28 mouse cellular contexts compared by ENCODE assay signal in the genomic region with DNA sequence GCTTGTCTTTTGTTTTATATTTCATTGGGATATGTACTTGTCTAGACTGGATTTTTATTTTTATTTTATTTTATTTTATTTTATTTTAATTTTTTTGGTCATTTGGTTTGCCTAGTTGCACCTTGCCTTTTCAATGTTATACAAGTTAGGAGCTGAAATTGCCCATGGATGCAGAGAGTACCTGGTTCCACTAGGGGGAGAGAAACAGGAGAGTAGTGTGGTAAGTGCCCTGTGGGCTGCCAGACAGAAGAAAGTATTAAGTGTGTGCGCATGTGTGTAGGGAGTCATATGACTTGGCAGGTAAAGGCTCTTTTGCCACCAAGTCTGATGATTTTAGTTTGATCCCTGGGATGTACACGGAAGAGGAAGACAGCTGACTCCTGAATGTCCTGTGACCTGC. TPM values are rescaled to one million over a fixed set of nuclear protein-coding genes. Genes with fewer than 3 reads are reported as not detected.
A peak's percentile ranks its signal among the peaks of the same experiment; 100 is the strongest.
DNase-seq lines count a peak whose midpoint lies in the region; ATAC-seq and TF ChIP-seq lines count a peak whose summit lies in the region.
"Had no signal": no experiment of that assay in that cellular context is flagged by ENCODE, and none has a peak within 500 bp of the region (broad histone marks: within the 10 kb centered on the region; RNA-seq: fewer than 3 reads in every experiment).

No protein-coding gene starts in this region.

- no peak overlapping the region for H3K27ac ChIP-seq in left cerebral cortex, adult 2 months
- no peak overlapping the region for H3K27ac ChIP-seq in CH12.LX (ENCODE audit: insufficient read depth, low read depth)
- H3K27ac ChIP-seq in MEL (ENCODE audit: control insufficient read depth, low read depth, low read length) = no peak overlapping the region
- H3K27ac ChIP-seq in stomach, postnatal 0 days (replicated peaks) = no peak overlapping the region
- no peak overlapping the region for H3K27ac ChIP-seq in hindbrain, embryonic 10.5 days
- H3K27ac ChIP-seq: embryonic facial prominence, embryonic 13.5 days; forebrain, embryonic 13.5 days; gastrocnemius, adult 2 months; kidney, embryonic 15.5 days; limb, embryonic 10.5 days; midbrain, embryonic 12.5 days had no signal

- TF ChIP-seq RAD21 in CH12.LX (IDR thresholded peaks at IDR 0.05; ENCODE audit: low read depth, low read length) = no peak
- TF ChIP-seq RAD21 in MEL (IDR thresholded peaks at IDR 0.05; ENCODE audit: low read depth, low read length) = no peak

- no peak overlapping the region for H3K4me3 ChIP-seq in left cerebral cortex, adult 2 months
- no peak overlapping the region for H3K4me3 ChIP-seq in CH12.LX (replicated peaks in 1 of 3; ENCODE audit: low read depth in 2 of 3, low read length in 2 of 3, poor library complexity in 1 of 3)
- no peak overlapping the region for H3K4me3 ChIP-seq in MEL (ENCODE audit: control insufficient read depth in 1 of 2, insufficient read depth in 1 of 2, low read depth in 2 of 2, low read length in 2 of 2)
- H3K4me3 ChIP-seq in stomach, postnatal 0 days (ENCODE audit: low read depth, low read length) = no peak overlapping the region
- H3K4me3 ChIP-seq in hindbrain, embryonic 10.5 days = no peak overlapping the region
- H3K4me3 ChIP-seq: embryonic facial prominence, embryonic 13.5 days; erythroblast, embryonic 14.5 days; forebrain, embryonic 13.5 days; gastrocnemius, adult 2 months; kidney, embryonic 15.5 days; limb, embryonic 10.5 days; midbrain, embryonic 12.5 days had no signal

- TF ChIP-seq EP300 in CH12.LX (IDR thresholded peaks at IDR 0.05; ENCODE audit: low read length) (no peak), MEL (IDR thresholded peaks at IDR 0.05; ENCODE audit: low read depth in 1 of 2, low read length in 2 of 2) (no peak)
- TF ChIP-seq EP300 in stomach, postnatal 0 days (optimal IDR thresholded peaks at IDR 0.05) = no peak

- H3K79me2 ChIP-seq in CH12.LX (replicated peaks; ENCODE audit: control insufficient read depth, extremely low read depth, insufficient read depth, poor library complexity, severe bottlenecking) = no peaks in the 10 kb centered on the region
- H3K79me2 ChIP-seq in MEL (ENCODE audit: control insufficient read depth, insufficient read depth, low read length, poor library complexity) = no peaks in the 10 kb centered on the region

- no peaks in the 10 kb centered on the region for H3K27me3 ChIP-seq in CH12.LX (replicated peaks)
- no peaks in the 10 kb centered on the region for H3K27me3 ChIP-seq in MEL (ENCODE audit: control insufficient read depth in 1 of 2, insufficient read depth in 2 of 2, low read length in 2 of 2)
- H3K27me3 ChIP-seq in stomach, postnatal 0 days (ENCODE audit: control insufficient read depth, insufficient read depth, low read length) = no peaks in the 10 kb centered on the region
- H3K27me3 ChIP-seq in hindbrain, embryonic 10.5 days (ENCODE audit: insufficient read depth, poor library complexity, severe bottlenecking) = no peaks in the 10 kb centered on the region
- H3K27me3 ChIP-seq: embryonic facial prominence, embryonic 13.5 days; forebrain, embryonic 13.5 days; kidney, embryonic 15.5 days; midbrain, embryonic 12.5 days had no signal

- H3K36me3 ChIP-seq in CH12.LX (replicated peaks in 1 of 2; ENCODE audit: control insufficient read depth in 1 of 2, insufficient read depth in 1 of 2, low read length in 1 of 2) (no peaks in the 10 kb centered on the region), MEL (ENCODE audit: control insufficient read depth in 1 of 2, insufficient read depth in 2 of 2, low read length in 2 of 2) (no peaks in the 10 kb centered on the region)
- H3K36me3 ChIP-seq in stomach, postnatal 0 days (ENCODE audit: control insufficient read depth, insufficient read depth, low read length) = no peaks in the 10 kb centered on the region
- H3K36me3 ChIP-seq in hindbrain, embryonic 10.5 days = no peaks in the 10 kb centered on the region
- H3K36me3 ChIP-seq: embryonic facial prominence, embryonic 13.5 days; kidney, embryonic 15.5 days; limb, embryonic 10.5 days; midbrain, embryonic 12.5 days had no signal

- 69% methylated on average over 2 of the region's 2 CpGs for WGBS in stomach, postnatal 0 days
- WGBS in hindbrain, embryonic 10.5 days = 63% methylated on average over 2 of the region's 2 CpGs

- H3K9ac ChIP-seq in CH12.LX (ENCODE audit: insufficient read depth, low read depth) (no peak overlapping the region), MEL (ENCODE audit: control insufficient read depth, low read depth, low read length, poor library complexity, severe bottlenecking) (no peak overlapping the region)
- no peak overlapping the region for H3K9ac ChIP-seq in stomach, postnatal 0 days (ENCODE audit: low read length)
- H3K9ac ChIP-seq: embryonic facial prominence, embryonic 13.5 days; forebrain, embryonic 13.5 days; kidney, embryonic 15.5 days; midbrain, embryonic 12.5 days had no signal

- no peak for ATAC-seq in stomach, postnatal 0 days (ENCODE audit: low FRiP score, low TSS enrichment)
- ATAC-seq: forebrain, embryonic 13.5 days; intestine, postnatal 0 days had no signal

- no peak for DNase-seq in left cerebral cortex, adult 2 months (ENCODE audit: extremely low spot score in 1 of 2, low spot score in 2 of 2)
- no peak for DNase-seq in left cerebral cortex, postnatal 25 days (ENCODE audit: low spot score in 2 of 2)
- DNase-seq in CH12.LX (ENCODE audit: extremely low read depth) (peak; percentile 1), MEL (ENCODE audit: low read depth, low spot score) (peak; percentile 2)
- DNase-seq in stomach, postnatal 0 days (ENCODE audit: low spot score) = no peak
- DNase-seq in hindbrain, embryonic 10.5 days (ENCODE audit: low spot score) = no peak
- no peak for DNase-seq in adrenal gland, postnatal 36 days
- DNase-seq: adrenal gland, adult 2 months; cerebellum, adult 2 months; cerebellum, postnatal 36 days; embryo, embryonic 11 days; gastrocnemius, adult 2 months; heart, postnatal 4 days; kidney, postnatal 4 days; lung, postnatal 10 days; retina, postnatal 1 day; right cerebral cortex, postnatal 25 days; spleen, adult 18-20 months; thymus, postnatal 25 days had no signal

- H3K4me1 ChIP-seq in CH12.LX (ENCODE audit: control insufficient read depth in 1 of 2, insufficient read depth in 2 of 2) (no peaks in the 10 kb centered on the region), MEL (ENCODE audit: control insufficient read depth in 1 of 2, insufficient read depth in 2 of 2, low read length in 2 of 2) (no peaks in the 10 kb centered on the region)
- H3K4me1 ChIP-seq in stomach, postnatal 0 days (replicated peaks; ENCODE audit: control insufficient read depth, insufficient read depth) = no peaks in the 10 kb centered on the region
- no peaks in the 10 kb centered on the region for H3K4me1 ChIP-seq in hindbrain, embryonic 10.5 days (replicated peaks)
- H3K4me1 ChIP-seq: embryonic facial prominence, embryonic 13.5 days; forebrain, embryonic 13.5 days; kidney, embryonic 15.5 days; limb, embryonic 10.5 days; midbrain, embryonic 12.5 days had no signal

- dilution Hi-C loops in CH12.LX (cut with MboI; ENCODE audit: extremely low pct_ligation_motif_present, extremely low pct_unique_long_range_greater_than_20kb, low sequenced_read_pairs) = no loop called here

- TF ChIP-seq POLR2A in CH12.LX (IDR thresholded peaks at IDR 0.05; ENCODE audit: low read depth, low read length) = no peak
- no peak for TF ChIP-seq POLR2A in MEL (IDR thresholded peaks at IDR 0.05; ENCODE audit: control insufficient read depth in 1 of 2, insufficient read depth in 1 of 2, low read depth in 1 of 2, low read length in 2 of 2, poor library complexity in 1 of 2)

- TF ChIP-seq CTCF in left cerebral cortex, adult 2 months (IDR thresholded peaks at IDR 0.05) = peak; percentile 31
- TF ChIP-seq CTCF in CH12.LX (conservative IDR thresholded peaks at IDR 0.05 in 1 of 2, IDR thresholded peaks at IDR 0.05 in 1 of 2; ENCODE audit: low read depth in 2 of 2, low read length in 2 of 2) = peak; percentile 12 to 30; a peak in 2 of 4 replicates
- TF ChIP-seq CTCF in MEL (IDR thresholded peaks at IDR 0.05 in 2 of 3, conservative IDR thresholded peaks at IDR 0.05 in 1 of 3; ENCODE audit: control insufficient read depth in 1 of 3, insufficient read depth in 1 of 3, low read depth in 2 of 3, low read length in 3 of 3, poor library complexity in 1 of 3, severe bottlenecking in 1 of 3) = peak in 1 of 3 experiments; percentile 1; a peak in 1 of 6 replicates
- peak; percentile 32 for TF ChIP-seq CTCF in stomach, postnatal 0 days (IDR thresholded peaks at IDR 0.05; ENCODE audit: low read depth)

- in situ Hi-C loops in CH12.LX (cut with MboI; ENCODE audit: low pct_ligation_motif_present, low pct_unique_long_range_greater_than_20kb, low sequenced_read_pairs) = no loop called here

- H3K4me2 ChIP-seq in CH12.LX (ENCODE audit: insufficient read depth, low read depth, poor library complexity, severe bottlenecking) = no peak overlapping the region
- no peak overlapping the region for H3K4me2 ChIP-seq in stomach, postnatal 0 days (replicated peaks; ENCODE audit: low read depth)
- H3K4me2 ChIP-seq: embryonic facial prominence, embryonic 13.5 days; forebrain, embryonic 13.5 days; kidney, embryonic 15.5 days; midbrain, embryonic 12.5 days had no signal

- intact Hi-C loops in left cerebral cortex, adult 2 months (cut with DNase I) = no loop called here
- intact Hi-C loops in left cerebral cortex, postnatal 25 days (cut with DNase I) = no loop called here

- H3K9me3 ChIP-seq in CH12.LX (replicated peaks; ENCODE audit: low read length) = no peaks in the 10 kb centered on the region
- no peaks in the 10 kb centered on the region for H3K9me3 ChIP-seq in MEL (replicated peaks; ENCODE audit: insufficient read depth, low read length)
- H3K9me3 ChIP-seq in stomach, postnatal 0 days (ENCODE audit: control insufficient read depth, low read length) = no peaks in the 10 kb centered on the region
- H3K9me3 ChIP-seq in hindbrain, embryonic 10.5 days = no peaks in the 10 kb centered on the region
- H3K9me3 ChIP-seq: embryonic facial prominence, embryonic 13.5 days; forebrain, embryonic 13.5 days; kidney, embryonic 15.5 days; limb, embryonic 10.5 days; midbrain, embryonic 12.5 days had no signal

TF ChIP-seq in CH12.LX, 34 proteins besides CTCF, POLR2A, EP300 and RAD21 (continues in another document):
- no peak for TF ChIP-seq USF2 (conservative IDR thresholded peaks at IDR 0.05; ENCODE audit: low read depth, low read length)

TF ChIP-seq in MEL, 35 proteins besides CTCF, POLR2A, EP300 and RAD21 (continues in another document):
- no peak for TF ChIP-seq GABPA (IDR thresholded peaks at IDR 0.05; ENCODE audit: low read depth, low read length)

RNA-seq across cellular contexts. Expression of a gene that starts 13.8 kb away (rescaled TPM):
- total RNA-seq in left cerebral cortex, adult 2 months (2021) = 10 to 100 TPM; 55.3 to 72.1 TPM
- 10 to 100 TPM; 57.8 to 70.7 TPM for total RNA-seq in left cerebral cortex, postnatal 25 days (2021)
- not detected in 2 replicates for total RNA-seq in CH12.LX (2012; rRNA removed)
- total RNA-seq in CH12.LX (2014; rRNA removed) = not detected in 2 replicates
- polyA plus RNA-seq in CH12.LX (2012; ENCODE audit: insufficient read length, low read depth) = not detected in 2 replicates
- total RNA-seq in MEL (2012; rRNA removed) = not detected in 2 replicates
- not detected for polyA plus RNA-seq in MEL (2012; ENCODE audit: insufficient read depth in 1 of 2, insufficient read length in 2 of 2, low read depth in 1 of 2, low replicate concordance in 2 of 2, missing spikeins in 1 of 2)
- 12.0 and 12.7 TPM in 2 replicates for polyA plus RNA-seq in stomach, postnatal 0 days (2015; fragmentation: Nextera tagmentation; extraction: Ambion mirVana)
- 10.0 and 22.6 TPM in 2 replicates for polyA plus RNA-seq in hindbrain, embryonic 10.5 days (2016; fragmentation: Nextera tagmentation; extraction: Ambion mirVana)
- total RNA-seq in adrenal gland, postnatal 36 days (2021) = 1 to 10 TPM; 2.4 to 3.4 TPM
- total RNA-seq: gastrocnemius, adult 2 months; liver, adult 2 months; megakaryocyte, adult 5-6 weeks had no signal
- polyA plus RNA-seq: erythroblast, embryonic 14.5 days; liver, adult 2 months had no signal

Comparison
In these comparisons a context has a peak if more than half of its experiments do, and no peak if none do; other contexts are left out.
1. DNase-seq: peak in CH12.LX (single experiment) and MEL (single experiment); none in left cerebral cortex, adult 2 months (0 of 2), left cerebral cortex, postnatal 25 days (0 of 2), stomach, postnatal 0 days (single experiment), hindbrain, embryonic 10.5 days (single experiment) and adrenal gland, postnatal 36 days (0 of 2).
2. RNA of a gene that starts 13.8 kb away (total RNA-seq): 55.3 to 72.1 TPM in left cerebral cortex, adult 2 months and 57.8 to 70.7 TPM in left cerebral cortex, postnatal 25 days; 2.4 to 3.4 TPM in adrenal gland, postnatal 36 days, not detected in CH12.LX and not detected in MEL; every median in the first group is over 10 times any median in the second.